Mouse (Mus musculus): ENCODE measurements around the gene Shmt2. TPM values are rescaled to one million over a fixed set of nuclear protein-coding genes. Genes with fewer than 3 reads are reported as not detected.
A peak's percentile ranks its signal among the peaks of the same experiment; 100 is the strongest.

The Shmt2 gene
- polyA plus RNA-seq, 1 experiment from 2014 or later: 116 TPM

- ATAC-seq (ENCODE audit: insufficient number of reproducible peaks, low FRiP score, low TSS enrichment, low read depth): no peak
- Histone ChIP-seq H3K4me3 (replicated peaks) (no peak overlapping the region), H3K4me1 (peaks cover 70% of the 10 kb centered on the region), H3K36me3 (peaks cover 26% of the 10 kb centered on the region), H3K27ac (replicated peaks) (no peak overlapping the region), H3K27me3 (peaks cover 33% of the 10 kb centered on the region), H3K4me2 (replicated peaks) (no peak overlapping the region), H3K9me3 (replicated peaks) (no peaks in the 10 kb centered on the region), H3K9ac (no peak overlapping the region)
- whole genome bisulfite sequencing: 93% methylated on average over 22 of the region's 22 CpGs
Observed at GRCm38 (mm10) chr10:127517941-127518340, 4.3 kb downstream of the Shmt2 start.

GRCm38 (mm10) chr10:127516576-127517260 is 5.5 kb downstream of the Shmt2 start:
- 8% methylated on average over 30 of the region's 30 CpGs for WGBS
- Histone ChIP-seq H3K4me1 (peaks cover 76% of the 10 kb centered on the region), H3K27me3 (peaks cover 43% of the 10 kb centered on the region), H3K9ac (no peak overlapping the region), H3K4me3 (replicated peaks) (peak overlapping the region; percentile 30), H3K36me3 (peaks cover 26% of the 10 kb centered on the region), H3K4me2 (replicated peaks) (peak overlapping the region; percentile 96), H3K27ac (replicated peaks) (peak overlapping the region; percentile 82), H3K9me3 (replicated peaks) (no peaks in the 10 kb centered on the region)
- ATAC-seq (ENCODE audit: insufficient number of reproducible peaks, low FRiP score, low TSS enrichment, low read depth): peak; percentile 49

GRCm38 (mm10) chr10:127515983-127516459 is 6.2 kb downstream of the Shmt2 start:
- 28% methylated on average over 8 of the region's 8 CpGs for WGBS
- ATAC-seq (ENCODE audit: insufficient number of reproducible peaks, low FRiP score, low TSS enrichment, low read depth): no peak

GRCm38 (mm10) chr10:127515271-127515982 is 6.8 kb downstream of the Shmt2 start:
- no peak for ATAC-seq (ENCODE audit: insufficient number of reproducible peaks, low FRiP score, low TSS enrichment, low read depth)
- Histone ChIP-seq H3K4me2 (replicated peaks) (peak overlapping the region; percentile 96), H3K4me3 (replicated peaks) (peak overlapping the region; percentile 30), H3K4me1 (peaks cover 77% of the 10 kb centered on the region), H3K9ac (no peak overlapping the region), H3K9me3 (replicated peaks) (no peaks in the 10 kb centered on the region), H3K36me3 (peaks cover 26% of the 10 kb centered on the region), H3K27ac (replicated peaks) (peak overlapping the region; percentile 82), H3K27me3 (peaks cover 54% of the 10 kb centered on the region)
- WGBS: 29% methylated on average over 9 of the region's 9 CpGs

More at GRCm38 (mm10) chr10:127515983-127516459, 6.2 kb downstream of the Shmt2 start:
- H3K27ac ChIP-seq (replicated peaks): peak overlapping the region; percentile 82
- H3K9me3 ChIP-seq (replicated peaks): no peaks in the 10 kb centered on the region
- peaks cover 76% of the 10 kb centered on the region for H3K4me1 ChIP-seq
- H3K4me2 ChIP-seq (replicated peaks): peak overlapping the region; percentile 96
- peaks cover 48% of the 10 kb centered on the region for H3K27me3 ChIP-seq
- H3K36me3 ChIP-seq: peaks cover 26% of the 10 kb centered on the region
- H3K4me3 ChIP-seq (replicated peaks): peak overlapping the region; percentile 30
- H3K9ac ChIP-seq: no peak overlapping the region

GRCm38 (mm10) chr10:127514764-127515163 is 7.5 kb downstream of the Shmt2 start, which contains the start of gene Ndufa4l2:
Gene Ndufa4l2 (plus strand): TSS chr10:127514967.
- Histone ChIP-seq H3K36me3 (peaks cover 20% of the 10 kb centered on the region), H3K27me3 (peaks cover 60% of the 10 kb centered on the region), H3K4me3 (replicated peaks) (peak within 1 kb of the TSS; percentile 51), H3K4me2 (replicated peaks) (peak within 1 kb of the TSS; percentile 96), H3K27ac (replicated peaks) (peak within 1 kb of the TSS; percentile 82), H3K9me3 (replicated peaks) (no peaks in the 10 kb centered on the region), H3K4me1 (peaks cover 84% of the 10 kb centered on the region), H3K9ac (no peak within 1 kb of the TSS)
- WGBS: 9% methylated on average over 6 of the region's 6 CpGs
- no peak for ATAC-seq (ENCODE audit: insufficient number of reproducible peaks, low FRiP score, low TSS enrichment, low read depth)

GRCm38 (mm10) chr10:127514111-127514698 is 8.0 kb downstream of the Shmt2 start:
- Histone ChIP-seq H3K4me3 (replicated peaks) (peak overlapping the region; percentile 30), H3K9ac (no peak overlapping the region), H3K27ac (replicated peaks) (peak overlapping the region; percentile 58), H3K36me3 (peaks cover 14% of the 10 kb centered on the region), H3K9me3 (replicated peaks) (no peaks in the 10 kb centered on the region), H3K4me2 (replicated peaks) (peak overlapping the region; percentile 96), H3K27me3 (peaks cover 66% of the 10 kb centered on the region), H3K4me1 (peaks cover 89% of the 10 kb centered on the region)
- ATAC-seq (ENCODE audit: insufficient number of reproducible peaks, low FRiP score, low TSS enrichment, low read depth): no peak
- whole genome bisulfite sequencing: 18% methylated on average over 13 of the region's 13 CpGs

- peak overlapping the region; percentile 58 for H3K27ac ChIP-seq (replicated peaks)
- no peaks in the 10 kb centered on the region for H3K9me3 ChIP-seq (replicated peaks)
- peaks cover 68% of the 10 kb centered on the region for H3K27me3 ChIP-seq
- H3K36me3 ChIP-seq: peaks cover 12% of the 10 kb centered on the region
- peak overlapping the region; percentile 51 for H3K4me3 ChIP-seq (replicated peaks)
- WGBS: under 1% methylated on average over 16 of the region's 16 CpGs
- no peak overlapping the region for H3K9ac ChIP-seq
- peak overlapping the region; percentile 96 for H3K4me2 ChIP-seq (replicated peaks)
- peaks cover 95% of the 10 kb centered on the region for H3K4me1 ChIP-seq
- ATAC-seq (ENCODE audit: insufficient number of reproducible peaks, low FRiP score, low TSS enrichment, low read depth): no peak
Observed at GRCm38 (mm10) chr10:127513501-127514091, 8.6 kb downstream of the Shmt2 start.

GRCm38 (mm10) chr10:127512813-127513212 is 9.4 kb downstream of the Shmt2 start:
- WGBS: under 1% methylated on average over 27 of the region's 27 CpGs
- peak; percentile 55 for ATAC-seq (ENCODE audit: insufficient number of reproducible peaks, low FRiP score, low TSS enrichment, low read depth)
- Histone ChIP-seq H3K4me1 (peaks cover 99% of the 10 kb centered on the region), H3K9ac (no peak overlapping the region), H3K27ac (replicated peaks) (peak overlapping the region; percentile 58), H3K4me2 (replicated peaks) (peak overlapping the region; percentile 96), H3K4me3 (replicated peaks) (peak overlapping the region; percentile 51), H3K27me3 (peaks cover 75% of the 10 kb centered on the region), H3K9me3 (replicated peaks) (no peaks in the 10 kb centered on the region), H3K36me3 (peaks cover 4% of the 10 kb centered on the region; the same call in 1 of the 2 replicates)

- peak overlapping the region; percentile 51 for H3K4me3 ChIP-seq (replicated peaks)
- no peak for ATAC-seq (ENCODE audit: insufficient number of reproducible peaks, low FRiP score, low TSS enrichment, low read depth)
- H3K27me3 ChIP-seq: peaks cover 81% of the 10 kb centered on the region
- H3K36me3 ChIP-seq: no peaks in the 10 kb centered on the region
- peak overlapping the region; percentile 96 for H3K4me2 ChIP-seq (replicated peaks)
- peak overlapping the region; percentile 55 for H3K9ac ChIP-seq
- WGBS: 2% methylated on average over 7 of the region's 7 CpGs
- peaks cover 95% of the 10 kb centered on the region for H3K4me1 ChIP-seq
- no peaks in the 10 kb centered on the region for H3K9me3 ChIP-seq (replicated peaks)
- no peak overlapping the region for H3K27ac ChIP-seq (replicated peaks)
Observed at GRCm38 (mm10) chr10:127512307-127512666, 10.0 kb downstream of the Shmt2 start.

GRCm38 (mm10) chr10:127511634-127512306 is 10.5 kb downstream of the Shmt2 start:
- ATAC-seq (ENCODE audit: insufficient number of reproducible peaks, low FRiP score, low TSS enrichment, low read depth): no peak
- H3K27me3 ChIP-seq: peaks cover 83% of the 10 kb centered on the region
- H3K36me3 ChIP-seq: no peaks in the 10 kb centered on the region
- peak overlapping the region; percentile 55 for H3K9ac ChIP-seq
- no peak overlapping the region for H3K27ac ChIP-seq (replicated peaks)
- peak overlapping the region; percentile 51 for H3K4me3 ChIP-seq (replicated peaks)
- under 1% methylated on average over 44 of the region's 46 CpGs for WGBS
- no peaks in the 10 kb centered on the region for H3K9me3 ChIP-seq (replicated peaks)
- peaks cover 90% of the 10 kb centered on the region for H3K4me1 ChIP-seq
- H3K4me2 ChIP-seq (replicated peaks): peak overlapping the region; percentile 96
